Mouse (Mus musculus): ENCODE measurements at regions not wholly inside any gene's neighbourhood (a gene's known extent, or its start where the extent isn't known, plus 50 kb on each side); places are given as distances from the start of the nearest gene placed in this dataset.
"Not testable (repeated sequence)": the region's sequence is repeated elsewhere in the genome, so short reads cannot be mapped to it uniquely, and the experiment has no call there.

DNA sequence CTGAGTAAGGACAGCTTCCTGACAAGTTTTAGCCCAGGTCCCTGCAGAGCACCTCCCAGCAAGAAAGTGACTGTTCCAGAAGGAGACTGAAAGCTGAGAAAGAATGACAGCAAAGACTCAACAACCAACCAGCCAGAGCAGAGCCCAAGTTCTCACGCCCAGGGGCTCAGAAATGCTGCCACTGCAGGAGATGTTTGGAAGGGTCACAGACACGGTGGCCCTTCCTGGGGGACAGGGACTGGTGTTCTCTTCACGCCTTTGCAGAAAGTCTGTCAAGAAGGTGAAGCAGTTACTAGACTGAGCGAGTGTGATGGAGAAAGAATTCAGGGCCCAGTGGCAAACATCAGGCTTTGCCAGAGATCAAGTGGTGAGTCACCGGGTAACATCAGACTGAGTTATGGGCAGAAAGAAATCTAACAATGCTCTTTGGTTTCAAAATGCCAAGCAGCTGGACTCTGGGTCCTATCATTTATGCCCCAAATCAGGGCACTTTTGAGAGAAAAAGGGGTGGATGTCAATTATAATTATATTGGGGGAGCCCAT, 154.2 kb upstream of the Hes1 start:
- in situ Hi-C loops (cut with MboI, MseI): loop anchor here (10.0 kb wide), 1 partner anchor 165 kb away; no protein-coding TSS in a partner anchor

GRCm38 (mm10) chr16:29911164-29911571, 153.0 kb upstream of the Hes1 start:
- in situ Hi-C loops (cut with MboI, MseI): loop anchor here (10.0 kb wide), 1 partner anchor 166 kb away; no protein-coding TSS in a partner anchor

DNA sequence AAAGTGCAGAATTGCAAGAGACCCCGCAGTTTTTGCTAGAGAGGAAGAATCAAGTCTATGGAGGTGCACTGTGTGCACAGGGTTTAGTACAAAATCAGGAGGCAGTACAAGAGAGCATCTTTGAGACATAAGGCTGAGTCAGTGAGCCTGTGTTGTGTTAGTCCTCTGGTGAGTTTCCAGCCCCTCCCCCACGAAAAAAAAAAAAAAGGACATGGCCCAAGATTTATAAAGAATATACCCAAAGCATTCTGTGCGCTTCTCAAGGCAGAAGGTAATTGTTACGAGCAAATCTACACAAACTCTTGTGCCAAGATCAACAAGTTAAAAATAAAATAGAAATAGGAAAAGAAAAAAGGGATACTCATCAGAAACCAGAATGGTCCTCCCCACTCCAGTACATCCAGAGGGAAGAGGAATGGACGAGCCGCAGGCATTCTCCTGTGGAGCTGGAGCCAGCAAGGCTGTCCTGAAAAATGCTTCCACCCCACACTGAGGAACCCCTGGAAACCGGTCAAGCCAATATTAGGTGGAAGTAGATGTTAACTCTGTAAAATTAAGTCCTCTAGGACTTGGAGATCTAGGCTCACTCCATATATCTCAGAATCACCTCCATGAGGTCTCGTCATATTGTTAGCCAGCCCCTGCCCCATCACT, 150.7 kb upstream of the Hes1 start:
- in situ Hi-C loops (cut with MboI, MseI): loop anchor here (10.0 kb wide), 1 partner anchor 169 kb away; no protein-coding TSS in a partner anchor

DNA sequence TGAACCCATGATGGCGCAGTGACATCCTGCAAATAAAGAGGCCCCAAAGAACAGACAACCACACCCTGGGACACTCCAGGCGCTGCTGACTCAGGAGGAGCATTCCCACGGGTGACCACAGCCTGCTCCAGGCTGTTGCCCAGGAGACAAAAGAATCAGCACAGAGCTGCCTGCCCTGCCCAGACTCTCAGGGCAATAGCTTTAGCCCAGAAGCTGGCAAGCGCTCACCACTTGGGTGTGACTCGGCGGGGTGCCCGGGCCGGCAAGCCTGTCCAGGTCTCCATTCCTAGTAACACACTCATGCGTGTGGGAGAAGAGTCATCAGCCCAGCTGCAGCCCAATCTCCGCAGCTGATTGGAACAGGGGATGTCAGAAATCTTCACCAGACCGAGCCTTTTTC, 148.8 kb upstream of the Hes1 start:
- in situ Hi-C loops (cut with MboI, MseI): loop anchor here (10.0 kb wide), 1 partner anchor 171 kb away; no protein-coding TSS in a partner anchor

DNA sequence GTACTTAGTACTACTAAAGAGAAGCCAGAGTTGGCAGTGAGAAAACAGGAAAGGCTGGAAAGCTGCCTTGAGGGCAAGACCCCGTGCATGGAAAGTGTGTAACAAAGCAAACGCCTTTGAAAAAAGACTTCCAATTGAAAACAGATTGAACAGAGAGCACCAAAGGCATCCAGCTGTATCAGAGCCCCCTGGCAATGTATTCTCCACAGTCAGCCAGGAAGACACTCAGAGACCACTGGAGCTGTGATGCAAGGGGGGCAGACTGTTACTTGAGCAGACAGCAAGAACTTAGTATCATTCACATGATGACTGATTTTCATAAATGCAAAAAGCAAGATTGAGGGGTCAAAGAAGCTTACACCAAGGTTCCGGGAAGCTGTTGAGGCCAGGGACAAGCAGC, 146.2 kb upstream of the Hes1 start:
- in situ Hi-C loops (cut with MboI, MseI): loop anchor here (10.0 kb wide), 1 partner anchor 173 kb away; no protein-coding TSS in a partner anchor

DNA sequence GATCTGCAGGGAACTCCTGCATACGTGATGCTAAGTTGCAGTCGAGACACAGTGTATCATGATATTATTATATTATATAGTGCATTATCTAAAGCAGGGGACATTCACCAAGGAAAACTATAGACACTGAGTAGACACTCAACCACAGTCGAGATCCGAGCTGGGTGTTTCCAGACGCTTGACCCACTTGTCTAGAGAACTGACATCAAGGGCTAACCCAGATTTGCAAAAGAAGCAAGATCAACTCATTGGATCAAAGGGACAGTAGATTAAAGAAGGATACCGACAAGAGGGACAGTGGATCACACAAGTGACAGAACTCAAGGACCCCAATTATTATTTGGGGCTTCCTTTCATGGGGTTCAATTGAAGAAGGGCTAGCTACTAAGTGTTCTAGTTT, 145.8 kb upstream of the Hes1 start:
- in situ Hi-C loops (cut with MboI, MseI): loop anchor here (10.0 kb wide), 1 partner anchor 174 kb away; no protein-coding TSS in a partner anchor

- in situ Hi-C loops (cut with MboI, MseI): no loop called here
These were observed 143.2 kb upstream of the Hes1 start for GRCm38 (mm10) chr16:29920940-29921339.

DNA sequence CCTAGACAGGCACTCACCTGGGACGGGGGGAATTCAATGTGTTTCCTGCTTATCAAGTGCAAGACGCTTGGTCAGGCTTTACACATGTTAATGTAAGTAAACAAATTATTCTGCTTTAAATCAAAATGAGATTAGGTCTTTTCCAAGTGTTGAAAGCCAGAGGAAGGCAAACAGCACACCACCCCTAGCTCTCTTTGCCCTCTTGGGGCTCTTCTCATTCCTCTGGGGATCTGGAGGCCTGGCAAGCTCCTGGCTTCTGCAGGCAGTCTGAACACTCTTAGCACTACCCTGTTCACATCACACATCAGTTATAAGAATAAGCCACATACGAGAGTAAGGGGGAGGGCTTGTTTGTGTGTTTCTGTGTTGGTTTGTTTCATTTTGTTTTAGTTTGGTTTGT, 142.8 kb upstream of the Hes1 start:
- in situ Hi-C loops (cut with MboI, MseI): no loop called here

DNA sequence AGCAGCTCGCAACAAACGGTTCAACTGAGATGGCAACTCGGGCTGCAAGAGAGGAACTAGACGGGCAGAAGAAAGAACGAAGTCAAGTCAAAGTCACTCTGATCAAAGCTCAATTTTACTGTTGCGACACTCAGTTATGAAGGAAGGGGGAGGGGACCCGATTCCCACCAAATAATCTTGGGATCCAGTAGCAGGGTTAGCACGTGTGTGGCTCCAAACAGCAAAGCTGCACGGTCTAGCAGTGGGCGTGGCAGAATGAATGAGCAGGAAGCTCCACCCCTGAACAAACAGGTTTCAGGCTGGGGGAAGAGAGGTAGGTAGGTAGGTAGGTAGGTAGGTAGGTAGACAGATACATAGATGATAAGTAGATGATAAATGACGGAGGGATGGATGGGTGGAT, 136.9 kb upstream of the Hes1 start:
- in situ Hi-C loops (cut with MboI, MseI): not testable (repeated sequence)

GRCm38 (mm10) chr16:29928291-29928690, 135.9 kb upstream of the Hes1 start:
- in situ Hi-C loops (cut with MboI, MseI): no loop called here

DNA sequence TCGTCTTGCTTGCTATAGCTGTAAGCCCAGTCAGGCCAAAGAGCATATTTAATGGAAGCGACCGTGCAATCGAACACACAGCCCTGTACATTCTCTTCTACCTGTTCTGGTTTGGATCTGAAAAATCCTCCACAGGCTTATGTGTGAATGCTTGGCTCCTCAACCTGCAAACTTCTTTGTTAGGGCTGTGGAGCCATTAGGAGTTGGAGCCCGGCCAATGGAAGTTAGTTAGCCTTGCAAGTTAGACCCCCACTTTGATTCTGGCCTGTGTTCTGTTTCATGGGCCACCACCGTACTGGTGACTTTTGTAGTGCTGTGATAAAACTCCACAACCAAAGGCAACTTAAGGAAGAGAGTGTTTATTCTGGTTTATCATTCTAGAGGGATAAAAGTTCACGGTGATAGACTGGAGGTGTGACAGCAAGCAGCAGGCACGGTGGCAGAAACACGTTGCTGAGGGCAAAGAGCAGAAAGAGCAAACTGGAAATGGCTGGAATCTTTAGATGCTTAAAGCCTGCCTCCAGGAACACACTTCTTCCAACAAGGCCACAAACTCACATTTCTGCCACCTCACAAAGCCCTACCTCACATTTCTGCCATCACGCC, 132.3 kb upstream of the Hes1 start:
- in situ Hi-C loops (cut with MboI, MseI): no loop called here

DNA sequence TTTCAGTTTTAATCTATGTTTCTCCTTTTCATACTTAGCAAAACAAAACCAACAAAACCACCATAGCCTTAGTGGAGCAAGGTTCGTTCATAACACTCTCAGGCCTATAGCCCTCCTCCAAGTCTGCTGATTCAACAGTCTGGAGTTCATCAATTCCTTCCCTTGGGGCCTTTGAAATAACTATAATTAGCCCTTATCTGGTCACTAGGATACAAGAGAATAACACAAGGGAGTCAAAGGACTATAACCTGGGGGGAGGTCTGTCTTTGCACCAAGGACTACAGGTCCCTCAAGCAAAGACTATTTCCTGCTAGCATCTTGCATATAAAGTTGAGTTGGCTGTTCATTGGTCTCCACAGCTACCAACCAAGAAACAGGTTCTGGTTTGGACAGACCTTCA, 129.5 kb upstream of the Hes1 start:
- in situ Hi-C loops (cut with MboI, MseI): no loop called here

DNA sequence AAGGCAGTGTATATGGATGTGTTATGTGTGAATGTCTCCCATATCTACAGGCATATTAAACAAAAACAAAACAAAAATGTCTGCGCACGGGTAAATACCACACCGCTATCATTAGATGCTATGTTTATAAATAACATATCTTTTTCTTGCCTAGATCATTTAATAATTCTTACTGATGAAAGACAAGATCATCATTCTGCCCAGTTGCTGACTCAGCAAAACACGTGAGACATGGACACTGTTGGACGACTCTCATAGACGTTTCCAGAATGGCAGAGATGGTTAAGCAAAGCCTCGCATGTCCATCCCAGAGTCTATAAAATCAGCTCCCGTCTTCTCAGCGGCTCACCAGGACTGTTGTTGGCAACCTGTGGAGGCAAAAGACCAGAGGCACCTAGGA, 125.5 kb upstream of the Hes1 start:
- in situ Hi-C loops (cut with MboI, MseI): no loop called here

DNA sequence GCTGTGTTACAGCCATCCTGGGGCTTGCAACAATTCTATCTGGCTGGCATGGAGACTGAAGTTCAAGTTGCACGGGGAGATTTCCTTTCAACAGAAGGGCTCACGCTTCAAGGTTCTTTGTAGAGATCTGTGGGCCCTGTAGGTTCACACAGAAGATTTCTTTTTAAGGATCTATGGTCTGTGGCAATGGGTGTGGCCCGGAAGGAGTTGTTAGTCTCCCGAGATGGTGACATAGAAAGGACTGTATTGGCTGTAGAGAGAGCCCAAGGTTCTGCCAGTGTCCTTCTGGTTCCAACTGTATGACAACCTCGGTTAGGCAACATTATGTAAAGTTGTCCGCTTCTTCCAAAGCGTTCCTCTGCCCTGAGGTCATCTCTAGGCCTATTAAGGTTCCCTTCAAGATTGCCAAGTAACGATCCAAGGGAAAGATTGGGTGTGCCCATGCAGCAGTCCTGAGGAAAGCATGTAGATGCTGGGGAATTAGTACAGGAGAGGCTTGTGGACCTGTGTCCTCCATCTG, 124.8 kb upstream of the Hes1 start:
- in situ Hi-C loops (cut with MboI, MseI): no loop called here

GRCm38 (mm10) chr16:29939869-29940707, 124.1 kb upstream of the Hes1 start:
- in situ Hi-C loops (cut with MboI, MseI): no loop called here

GRCm38 (mm10) chr16:29942111-29942510, 122.1 kb upstream of the Hes1 start:
- in situ Hi-C loops (cut with MboI, MseI): no loop called here

GRCm38 (mm10) chr16:29943963-29944860, 120.0 kb upstream of the Hes1 start:
- in situ Hi-C loops (cut with MboI, MseI): no loop called here

- in situ Hi-C loops (cut with MboI, MseI): no loop called here
These were observed 119.2 kb upstream of the Hes1 start for GRCm38 (mm10) chr16:29944966-29945365.

DNA sequence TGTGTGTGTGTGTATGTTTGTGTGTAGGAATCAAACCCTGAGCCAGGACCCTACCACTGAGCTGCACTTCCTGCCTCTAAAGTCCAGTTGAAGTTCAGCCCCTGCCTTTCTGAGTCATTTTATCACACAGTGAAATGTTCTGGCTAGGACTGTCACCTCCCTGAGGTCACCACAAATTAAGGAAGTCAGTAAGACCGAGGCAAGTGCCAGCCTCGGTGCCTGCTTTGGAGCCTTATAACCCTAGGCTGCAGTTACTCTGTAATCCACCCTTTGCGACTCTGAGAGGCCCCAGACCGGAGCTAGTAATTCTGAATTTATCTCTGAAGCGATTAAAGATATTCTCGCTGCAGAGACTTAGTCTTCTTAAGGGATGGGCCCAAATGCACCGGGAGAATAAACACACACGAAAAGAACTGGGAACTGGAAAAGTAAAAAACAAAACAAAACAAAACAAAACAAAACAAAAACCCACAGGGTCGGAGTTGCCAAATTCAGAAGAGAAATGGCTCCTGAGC, 118.8 kb upstream of the Hes1 start:
- in situ Hi-C loops (cut with MboI, MseI): no loop called here

DNA sequence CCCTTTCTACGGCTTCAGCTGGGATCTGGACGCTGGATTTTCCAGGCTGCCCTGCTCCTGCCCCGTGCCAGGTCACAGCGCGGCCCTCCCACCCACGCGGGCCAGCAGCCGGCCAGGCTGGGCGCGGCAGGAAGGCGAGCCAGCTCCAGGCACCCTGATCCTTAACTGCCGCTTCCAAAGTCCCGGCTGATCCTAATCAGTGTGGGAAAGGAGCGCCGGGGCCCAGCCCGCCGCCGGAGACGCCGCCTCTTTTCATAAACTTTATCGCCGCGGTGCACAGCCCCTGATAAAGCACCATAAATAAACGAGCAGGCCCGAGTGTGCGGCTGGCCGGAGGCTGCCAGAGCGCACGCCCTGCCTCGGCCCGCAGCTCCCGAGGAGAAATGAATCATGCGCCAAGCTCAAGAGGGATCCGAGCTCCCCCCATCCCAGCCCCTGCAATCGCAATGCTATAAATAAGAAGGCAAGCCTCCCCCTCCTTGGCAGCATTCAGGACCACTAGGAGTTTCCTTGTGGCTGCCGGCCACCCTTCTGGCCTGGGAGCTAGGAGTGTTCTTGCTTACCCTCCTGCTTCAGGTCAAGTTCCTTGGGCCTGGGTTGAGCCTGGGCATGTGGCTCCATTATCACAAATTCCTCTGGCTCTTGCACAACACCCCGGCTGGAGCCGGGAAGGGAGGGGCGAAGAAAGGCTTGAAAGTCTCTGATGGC, 118.1 kb upstream of the Hes1 start:
- in situ Hi-C loops (cut with MboI, MseI): no loop called here
